Mouse (Mus musculus): ENCODE data around the gene Faap20.

Gene Faap20

DNA sequence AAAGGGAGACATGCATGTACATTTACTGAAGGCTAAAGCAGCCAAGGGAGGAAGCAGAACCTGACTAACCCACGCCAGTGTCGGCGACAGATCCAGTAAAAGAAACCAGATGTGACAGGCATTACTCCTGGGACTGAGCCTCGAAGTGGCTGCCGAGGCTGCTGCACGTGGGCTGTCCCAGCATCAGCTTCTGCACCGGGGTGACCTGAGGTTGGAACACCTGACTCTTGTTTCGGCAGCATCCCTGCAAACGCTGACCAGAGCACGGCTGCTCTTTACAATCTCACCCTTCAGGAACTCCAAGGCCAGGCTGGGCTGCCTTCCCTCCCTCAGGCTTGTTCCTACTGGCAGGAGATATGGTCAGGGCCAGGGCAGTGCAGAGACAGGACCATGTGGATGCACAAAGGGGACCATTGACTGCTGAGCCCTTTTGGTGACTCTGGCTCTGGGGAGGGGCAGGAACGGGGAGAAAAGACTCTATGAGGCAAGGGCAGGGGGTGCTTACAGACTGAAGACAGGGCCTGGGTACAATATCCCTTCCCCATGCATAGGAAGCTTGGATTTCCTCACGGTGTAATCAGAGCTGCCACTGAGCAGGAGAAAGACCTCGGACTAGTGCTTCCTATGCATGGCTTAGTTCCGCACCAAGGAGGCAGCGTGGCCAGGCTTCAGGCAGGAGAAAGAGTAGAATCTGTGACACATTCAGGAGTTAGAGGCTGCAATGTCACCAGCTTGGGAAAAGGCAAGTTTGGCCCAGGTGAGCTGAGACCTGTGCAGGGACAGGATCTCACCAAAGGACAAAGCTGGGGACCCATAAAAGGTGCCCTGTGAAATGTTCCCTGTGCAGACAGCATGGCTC lies 35.1 kb downstream of the Faap20 start:
- CTCF ChIA-PET: interaction anchor here in 2 of 4 experiments (1.2 to 2.0 kb wide), 2 partner anchors 17 to 102 kb away, joined by 3 to 4 read pairs; no protein-coding TSS in a partner anchor
- POLR2A ChIA-PET: interaction anchor here in 1 of 4 experiments (1.3 to 1.4 kb wide), 2 partner anchors 17 to 18 kb away, joined by 4 read pairs; no protein-coding TSS in a partner anchor

DNA sequence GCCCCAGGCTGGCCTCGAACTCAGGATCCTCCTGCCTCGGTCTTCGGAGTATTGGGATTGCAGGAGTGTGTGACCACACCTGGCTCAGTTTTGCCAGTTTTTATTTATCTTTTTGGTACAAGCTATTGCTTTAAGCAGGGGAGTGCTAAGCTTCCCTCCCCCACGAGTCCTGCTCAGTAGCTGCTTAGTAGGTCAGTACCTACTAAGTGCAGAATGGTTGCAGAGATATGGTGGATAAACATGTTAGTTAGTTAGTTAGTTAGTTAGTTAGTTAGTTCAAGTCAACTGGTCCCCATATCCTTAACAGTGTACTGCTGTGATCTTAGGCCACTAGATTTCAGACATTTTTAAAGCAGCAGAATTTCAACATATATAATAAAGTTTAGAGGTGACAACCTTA lies 36.5 kb downstream of the Faap20 start:
- ChIA-PET CTCF (interaction anchor here in 1 of 4 experiments (0.6 to 2.0 kb wide), 2 partner anchors 18 to 27 kb away, joined by 3 to 4 read pairs; no protein-coding TSS in a partner anchor), POLR2A (interaction anchor here in 1 of 4 experiments (1.4 kb wide), 1 partner anchor 18 kb away, joined by 4 read pairs; no protein-coding TSS in a partner anchor)

DNA sequence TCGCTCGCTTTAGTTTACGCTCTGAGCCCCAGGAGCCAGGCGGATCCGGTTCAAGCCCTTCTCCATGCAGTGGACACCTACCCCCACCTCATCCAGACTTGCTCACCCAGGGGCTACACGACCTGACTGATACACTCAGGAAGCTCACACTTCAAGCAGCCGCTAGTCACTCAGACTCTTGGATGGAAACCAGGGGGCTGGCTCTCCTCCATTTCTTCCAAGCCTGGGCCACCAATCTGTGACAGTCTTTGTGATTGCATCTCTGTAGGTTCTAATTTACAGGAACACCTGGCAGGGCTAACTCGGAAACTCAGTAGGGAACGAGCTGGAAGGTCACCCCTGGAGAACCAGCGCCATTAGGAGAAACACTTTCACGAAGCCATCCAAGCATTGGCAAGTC lies 38.1 kb downstream of the Faap20 start:
- CTCF ChIA-PET: interaction anchor here in 3 of 4 experiments (1.0 to 2.7 kb wide), 5 partner anchors 19 to 38 kb away, joined by 3 to 10 read pairs (median 5); partner anchors contain the start of gene Faap20 (in 1 of the 3)
- POLR2A ChIA-PET: interaction anchor here in 2 of 4 experiments (1.0 to 1.1 kb wide), 3 partner anchors 12 to 283 kb away, joined by 3 read pairs; no protein-coding TSS in a partner anchor

DNA sequence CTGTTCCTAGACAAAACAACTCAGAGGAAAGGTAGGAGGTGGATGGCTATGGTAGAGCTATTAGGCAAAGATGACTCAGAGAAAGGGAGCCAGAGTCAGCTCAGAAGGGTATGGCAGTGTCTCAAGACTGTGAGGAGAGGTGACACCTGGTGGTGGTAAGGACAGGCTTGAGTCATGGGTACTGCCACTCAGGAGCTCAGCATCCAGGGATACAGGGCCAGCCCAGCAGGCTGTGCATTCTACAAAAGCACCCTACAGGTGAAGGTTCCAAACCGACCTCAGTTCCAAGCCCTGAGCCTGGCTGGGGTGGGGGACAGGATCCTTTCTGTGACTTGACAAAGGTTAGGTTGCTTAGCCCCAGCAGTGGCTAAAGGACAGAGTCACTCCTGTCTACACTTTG lies 39.0 kb downstream of the Faap20 start:
- ChIA-PET CTCF (interaction anchor here in 3 of 4 experiments (0.8 to 2.7 kb wide), 7 partner anchors 8 to 39 kb away, joined by 3 to 10 read pairs (median 5); partner anchors contain the start of gene Faap20 (in 1 of the 3)), POLR2A (interaction anchor here in 2 of 4 experiments (0.5 to 1.1 kb wide), 4 partner anchors 9 to 201 kb away, joined by 3 read pairs; no protein-coding TSS in a partner anchor)

DNA sequence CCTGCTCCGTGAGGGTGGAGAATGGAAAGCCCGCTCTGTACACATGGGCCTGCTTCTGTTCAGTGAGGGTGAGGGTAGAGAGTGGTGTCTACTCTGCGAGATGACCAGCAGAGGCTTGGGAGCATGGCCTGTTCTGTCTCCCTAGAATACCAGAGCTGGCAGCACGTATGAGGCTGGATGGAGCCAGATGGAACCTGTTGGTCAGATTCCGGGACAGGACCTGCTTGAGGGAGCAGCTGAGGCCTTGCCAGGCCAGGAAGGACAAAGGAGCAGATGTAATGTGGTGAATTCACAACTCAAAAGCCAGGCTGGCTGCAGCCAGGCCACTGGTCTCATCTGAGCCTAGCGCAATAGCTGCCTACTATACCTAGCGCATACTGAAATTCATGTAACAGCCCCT lies 40.4 kb downstream of the Faap20 start:
- CTCF ChIA-PET: interaction anchor here in 3 of 4 experiments (0.5 to 1.9 kb wide), 8 partner anchors 10 to 113 kb away, joined by 3 to 6 read pairs (median 4); no protein-coding TSS in a partner anchor
- POLR2A ChIA-PET: interaction anchor here in 2 of 4 experiments (0.6 kb wide), 3 partner anchors 66 to 439 kb away, joined by 3 read pairs; no protein-coding TSS in a partner anchor

- POLR2A ChIA-PET: interaction anchor here in 1 of 4 experiments (0.7 to 1.3 kb wide), 2 partner anchors 12 to 359 kb away, joined by 3 to 4 read pairs; no protein-coding TSS in a partner anchor
- CTCF ChIA-PET: interaction anchor here in 2 of 4 experiments (0.6 to 1.6 kb wide), 2 partner anchors 15 to 514 kb away, joined by 6 to 8 read pairs; no protein-coding TSS in a partner anchor
Measured at GRCm38 (mm10) chr4:155292863-155293262, 43.3 kb downstream of the Faap20 start.

DNA sequence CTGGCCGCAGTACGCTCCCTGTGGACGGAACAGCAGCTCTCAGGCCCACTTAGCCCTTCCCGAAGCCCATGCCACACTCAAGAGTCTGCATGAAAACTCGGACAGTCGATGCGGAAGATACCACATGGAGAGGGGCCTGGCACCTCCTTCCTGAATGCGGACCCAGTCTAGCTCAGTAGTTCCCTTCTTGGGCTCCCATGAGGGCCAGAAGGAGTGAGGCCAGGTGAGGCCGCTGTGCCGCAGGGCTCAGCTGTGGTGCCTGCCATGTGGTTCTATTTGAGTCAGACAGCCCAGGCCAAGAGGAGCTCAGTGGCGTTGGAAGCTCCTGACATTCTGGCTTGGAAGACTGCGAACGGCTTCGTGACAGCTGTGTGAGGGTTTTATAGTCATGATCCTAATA lies 44.8 kb downstream of the Faap20 start:
- CTCF ChIA-PET: interaction anchor here (0.6 to 1.9 kb wide), 11 partner anchors 14 to 1444 kb away, joined by 3 to 6 read pairs (median 4); partner anchors contain the start of gene Faap20 (in 1 of the 4)
- POLR2A ChIA-PET: interaction anchor here in 1 of 4 experiments (0.9 kb wide), 1 partner anchor 22 kb away, joined by 3 read pairs; no protein-coding TSS in a partner anchor

DNA sequence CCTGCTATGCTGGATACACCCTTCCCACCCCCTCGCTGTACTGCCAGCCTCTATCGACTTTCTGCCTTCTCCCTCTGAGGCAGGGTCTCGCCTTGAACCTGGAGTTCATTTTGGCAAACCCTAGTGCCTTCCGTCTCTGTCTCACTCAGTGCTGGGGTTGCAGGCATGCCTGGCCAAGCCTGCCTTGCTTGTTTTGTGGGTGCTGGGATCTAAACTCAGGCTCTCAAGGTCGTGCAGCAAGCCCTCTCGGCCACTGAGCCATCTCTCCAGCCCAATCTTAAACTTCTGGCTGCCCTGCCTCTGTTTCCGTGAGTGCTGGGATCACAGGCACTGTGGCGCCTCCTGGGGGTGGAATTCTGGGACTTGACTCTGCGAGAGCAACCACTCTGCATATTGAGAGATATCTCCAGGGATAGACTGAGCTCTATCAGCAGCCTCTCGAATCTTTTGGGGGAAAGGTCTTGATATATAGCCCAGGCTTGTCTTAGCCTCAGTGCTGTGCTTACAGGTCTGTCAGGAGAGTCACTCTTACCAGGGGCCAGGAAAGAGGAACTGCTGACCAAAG lies 45.5 kb downstream of the Faap20 start:
- CTCF ChIA-PET: interaction anchor here (0.6 to 2.2 kb wide), 12 partner anchors 13 to 417 kb away, joined by 3 to 7 read pairs (median 4); partner anchors contain the start of gene Faap20 (in 1 of the 4)
- POLR2A ChIA-PET: interaction anchor here in 2 of 4 experiments (0.9 to 1.1 kb wide), 2 partner anchors 23 to 45 kb away, joined by 3 to 5 read pairs; partner anchors contain the start of gene Faap20 (in 1 of the 2)

- ChIA-PET POLR2A (interaction anchor here in 1 of 4 experiments (1.1 kb wide), 1 partner anchor 46 kb away, joined by 5 read pairs; the partner anchor contains the start of gene Faap20), CTCF (interaction anchor here in 3 of 4 experiments (0.7 to 2.2 kb wide), 6 partner anchors 11 to 47 kb away, joined by 4 to 7 read pairs (median 6); partner anchors contain the start of gene Faap20 (in 1 of the 3))
Measured at GRCm38 (mm10) chr4:155295996-155296395, 46.4 kb downstream of the Faap20 start.

DNA sequence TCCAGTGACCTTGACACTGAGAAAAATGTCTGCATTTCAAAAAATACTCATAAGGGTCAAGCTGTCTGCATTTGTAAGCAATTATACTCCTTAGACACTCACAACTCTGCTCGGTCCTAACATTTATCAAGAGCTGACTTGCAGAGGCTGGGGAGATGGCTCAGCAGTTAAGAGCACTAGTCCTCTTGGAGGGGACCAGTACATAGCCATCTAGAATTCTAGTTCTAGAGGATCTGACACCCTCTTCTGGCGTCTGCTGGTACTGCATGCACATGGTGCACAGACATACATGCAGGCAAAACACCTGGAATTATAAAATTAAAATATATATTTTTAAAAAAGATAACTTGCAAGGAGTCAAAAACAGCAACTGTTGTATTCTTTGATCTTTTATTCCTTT lies 47.5 kb downstream of the Faap20 start:
- POLR2A ChIA-PET: interaction anchor here in 1 of 4 experiments (0.6 kb wide), 1 partner anchor 61 kb away, joined by 3 read pairs; no protein-coding TSS in a partner anchor
- CTCF ChIA-PET: interaction anchor here in 3 of 4 experiments (0.6 to 2.2 kb wide), 7 partner anchors 10 to 664 kb away, joined by 3 to 7 read pairs (median 4); no protein-coding TSS in a partner anchor

DNA sequence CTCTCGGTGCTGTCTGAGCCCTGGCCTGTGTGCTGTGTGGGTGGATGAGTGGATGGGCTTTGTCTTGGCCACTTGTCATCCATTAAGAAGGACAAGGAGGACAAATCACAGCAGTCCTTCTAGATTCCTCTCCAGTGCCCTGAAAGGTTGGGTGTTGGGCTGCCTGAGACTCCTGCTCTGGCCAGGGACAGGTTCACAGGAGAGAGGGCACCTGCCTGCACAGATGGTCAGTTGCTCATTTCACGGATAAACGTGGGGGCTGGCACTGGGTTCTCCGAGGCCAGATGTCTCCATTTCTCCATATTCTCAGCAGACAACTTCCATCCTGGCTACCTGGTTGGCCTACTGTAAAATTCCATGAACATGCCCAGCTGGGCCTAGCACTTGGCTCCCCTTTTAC lies 49.2 kb downstream of the Faap20 start:
- POLR2A ChIA-PET: no interaction called here
- CTCF ChIA-PET: interaction anchor here in 1 of 4 experiments (2.0 kb wide), 1 partner anchor 31 kb away, joined by 5 read pairs; no protein-coding TSS in a partner anchor

DNA sequence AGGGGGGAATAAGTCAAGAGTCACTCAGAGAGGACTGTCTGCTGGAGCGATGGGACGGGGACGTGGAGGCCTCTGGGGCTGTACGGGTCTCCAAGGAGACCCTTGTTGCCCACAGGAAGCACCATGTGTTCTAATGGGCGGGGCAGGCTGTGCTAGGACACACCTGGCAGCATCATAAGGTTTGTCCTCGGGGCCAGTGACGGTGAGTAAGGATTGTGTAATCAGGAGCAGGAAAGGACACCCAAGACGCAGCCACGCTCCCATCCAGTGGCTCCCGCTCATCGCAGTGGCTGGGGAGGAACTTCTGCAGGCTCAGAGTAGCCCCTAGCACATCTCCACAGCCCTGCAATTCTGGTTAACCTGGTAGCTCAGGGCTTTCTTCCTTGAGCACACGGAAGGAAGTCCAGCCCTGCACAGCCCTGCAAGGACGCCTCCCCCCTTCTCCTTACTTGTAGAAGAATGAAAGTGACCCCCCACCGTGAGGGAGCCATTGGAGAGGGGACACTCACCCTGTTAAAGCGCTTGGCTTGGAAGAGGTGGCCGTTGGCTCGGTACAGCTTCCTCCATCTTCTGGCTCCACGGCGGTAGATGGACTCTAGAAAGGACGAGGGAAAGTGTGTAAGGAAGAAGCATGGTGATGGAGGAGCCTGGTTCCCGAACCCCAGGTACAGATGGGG lies 51.0 kb downstream of the Faap20 start:
- CTCF ChIA-PET: interaction anchor here in 2 of 4 experiments (0.7 to 2.0 kb wide), 3 partner anchors 17 to 32 kb away, joined by 3 to 7 read pairs (median 5); no protein-coding TSS in a partner anchor

GRCm38 (mm10) chr4:155301098-155301447 lies 51.5 kb downstream of the Faap20 start:
- CTCF ChIA-PET: interaction anchor here in 1 of 4 experiments (1.6 kb wide), 1 partner anchor 20 kb away, joined by 7 read pairs; no protein-coding TSS in a partner anchor
- POLR2A ChIA-PET: interaction anchor here in 1 of 4 experiments (2.3 kb wide), 1 partner anchor 14 kb away, joined by 5 read pairs; no protein-coding TSS in a partner anchor

More for the DNA sequence above, 51.0 kb downstream of the Faap20 start:
- POLR2A ChIA-PET: interaction anchor here in 2 of 4 experiments (0.7 to 2.3 kb wide), 2 partner anchors 9 to 15 kb away, joined by 3 to 5 read pairs; no protein-coding TSS in a partner anchor

GRCm38 (mm10) chr4:155301965-155302364 lies 52.4 kb downstream of the Faap20 start:
- ChIA-PET CTCF (interaction anchor here in 1 of 4 experiments (0.8 to 1.6 kb wide), 3 partner anchors 19 to 195 kb away, joined by 3 to 7 read pairs (median 3); no protein-coding TSS in a partner anchor), POLR2A (interaction anchor here in 2 of 4 experiments (1.0 to 2.3 kb wide), 3 partner anchors 13 to 236 kb away, joined by 3 to 5 read pairs (median 4); partner anchors contain the start of gene Prkcz (in 1 of the 2))

- CTCF ChIA-PET: interaction anchor here in 1 of 4 experiments (1.4 kb wide), 3 partner anchors 14 to 319 kb away, joined by 3 to 9 read pairs (median 5); no protein-coding TSS in a partner anchor
Measured at GRCm38 (mm10) chr4:155304508-155305096, 55.0 kb downstream of the Faap20 start.

DNA sequence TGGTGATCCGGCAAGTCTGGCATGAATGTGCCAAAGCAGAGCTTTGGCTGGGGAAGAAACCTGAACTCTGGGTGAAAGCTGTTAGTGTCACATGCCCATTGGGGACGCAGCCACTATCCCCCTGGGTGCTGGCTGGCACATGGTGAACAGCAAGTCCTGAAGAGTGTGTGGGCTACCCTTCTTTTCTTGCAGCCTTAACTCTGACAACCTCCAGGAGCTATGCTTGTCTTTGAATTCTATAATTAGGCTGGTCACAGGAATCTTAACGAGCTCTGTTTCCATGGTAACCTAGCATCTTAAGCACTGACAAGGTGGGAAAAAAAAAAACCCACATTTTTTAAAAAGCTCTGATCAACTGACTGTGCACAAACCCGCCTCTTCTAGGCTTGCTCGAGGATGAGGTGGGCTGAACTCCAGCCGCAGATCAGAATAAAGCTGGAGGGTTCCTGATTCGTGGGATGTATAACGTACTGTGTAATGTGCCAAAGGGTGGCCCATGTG lies 56.0 kb downstream of the Faap20 start:
- CTCF ChIA-PET: interaction anchor here in 1 of 4 experiments (1.4 kb wide), 3 partner anchors 15 to 320 kb away, joined by 3 to 9 read pairs (median 5); no protein-coding TSS in a partner anchor

More at GRCm38 (mm10) chr4:155304508-155305096, 55.0 kb downstream of the Faap20 start:
- POLR2A ChIA-PET: interaction anchor here in 2 of 4 experiments (0.6 to 1.2 kb wide), 3 partner anchors 12 to 417 kb away, joined by 3 read pairs; no protein-coding TSS in a partner anchor

More for the DNA sequence above, 56.0 kb downstream of the Faap20 start:
- POLR2A ChIA-PET: interaction anchor here in 2 of 4 experiments (0.6 to 1.2 kb wide), 3 partner anchors 12 to 66 kb away, joined by 3 to 4 read pairs (median 3); no protein-coding TSS in a partner anchor
